Mouse (Mus musculus) cerebellum, adult 9-11 months (tissue): ENCODE data around the gene Lrrc23.
A peak's percentile ranks its signal among the peaks of the same experiment; 100 is the strongest.
"Not testable (repeated sequence)": the region's sequence is repeated elsewhere in the genome, so short reads cannot be mapped to it uniquely, and the experiment has no call there.

ENCODE experiments used
- DNase-seq: peaks from one replicate; pipeline ENCODE4 v3.0.0; 2022

Lrrc23 gene

GRCm38 (mm10) chr6:124807366-124807765, 27.8 kb upstream of the Lrrc23 start:
- peak; percentile 27 for DNase-seq

- DNase-seq: peak; percentile 51
Observed at GRCm38 (mm10) chr6:124806446-124807140, 27.1 kb upstream of the Lrrc23 start.

GRCm38 (mm10) chr6:124805341-124806321, 26.1 kb upstream of the Lrrc23 start:
- DNase-seq: peak; percentile 93

- DNase-seq: no peak
Observed at GRCm38 (mm10) chr6:124804341-124804740, 24.8 kb upstream of the Lrrc23 start.

GRCm38 (mm10) chr6:124803691-124804090, 24.2 kb upstream of the Lrrc23 start:
- DNase-seq: not testable (repeated sequence)

GRCm38 (mm10) chr6:124803061-124803460, 23.5 kb upstream of the Lrrc23 start:
- DNase-seq: no peak

- DNase-seq: not testable (repeated sequence)
Observed at GRCm38 (mm10) chr6:124802400-124802799, 22.9 kb upstream of the Lrrc23 start.

GRCm38 (mm10) chr6:124796200-124796599, 16.7 kb upstream of the Lrrc23 start:
- DNase-seq: no peak

- DNase-seq: no peak
Observed at GRCm38 (mm10) chr6:124795781-124796180, 16.3 kb upstream of the Lrrc23 start.

GRCm38 (mm10) chr6:124791911-124792310, 12.4 kb upstream of the Lrrc23 start:
- no peak for DNase-seq

GRCm38 (mm10) chr6:124790121-124790520, 10.6 kb upstream of the Lrrc23 start:
- no peak for DNase-seq

- DNase-seq: no peak
Observed at GRCm38 (mm10) chr6:124789519-124789918, 10.0 kb upstream of the Lrrc23 start.

GRCm38 (mm10) chr6:124787722-124788121, 8.2 kb upstream of the Lrrc23 start:
- peak; percentile 56 for DNase-seq

GRCm38 (mm10) chr6:124786756-124787420, 7.4 kb upstream of the Lrrc23 start:
- DNase-seq: peak; percentile 93

GRCm38 (mm10) chr6:124782436-124782835, 2.9 kb upstream of the Lrrc23 start:
- no peak for DNase-seq

- DNase-seq: no peak
Observed at GRCm38 (mm10) chr6:124780917-124781316, 1.4 kb upstream of the Lrrc23 start.

- no peak for DNase-seq
Observed at GRCm38 (mm10) chr6:124779984-124780416, 473 bp upstream of the Lrrc23 start.

GRCm38 (mm10) chr6:124770511-124770910, 9.0 kb downstream of the Lrrc23 start:
- peak; percentile 74 for DNase-seq

GRCm38 (mm10) chr6:124770013-124770412, 9.5 kb downstream of the Lrrc23 start:
- peak; percentile 68 for DNase-seq

- DNase-seq: peak; percentile 87
Observed at GRCm38 (mm10) chr6:124769101-124769765, 10.3 kb downstream of the Lrrc23 start, which contains the start of gene Eno2. Gene Eno2, minus strand, starts transcription at chr6:124769673.

GRCm38 (mm10) chr6:124768704-124769044, 10.9 kb downstream of the Lrrc23 start:
- DNase-seq: no peak

- DNase-seq: peak; percentile 84
Observed at GRCm38 (mm10) chr6:124767920-124768703, 11.4 kb downstream of the Lrrc23 start.
